Mouse (Mus musculus): ENCODE results near the gene Slc25a48. TPM values are rescaled to one million over a fixed set of nuclear protein-coding genes. Genes with fewer than 3 reads are reported as not detected.

Gene Slc25a48
- polyA plus RNA-seq, 1 experiment from 2014 or later = 0.04 TPM

DNA sequence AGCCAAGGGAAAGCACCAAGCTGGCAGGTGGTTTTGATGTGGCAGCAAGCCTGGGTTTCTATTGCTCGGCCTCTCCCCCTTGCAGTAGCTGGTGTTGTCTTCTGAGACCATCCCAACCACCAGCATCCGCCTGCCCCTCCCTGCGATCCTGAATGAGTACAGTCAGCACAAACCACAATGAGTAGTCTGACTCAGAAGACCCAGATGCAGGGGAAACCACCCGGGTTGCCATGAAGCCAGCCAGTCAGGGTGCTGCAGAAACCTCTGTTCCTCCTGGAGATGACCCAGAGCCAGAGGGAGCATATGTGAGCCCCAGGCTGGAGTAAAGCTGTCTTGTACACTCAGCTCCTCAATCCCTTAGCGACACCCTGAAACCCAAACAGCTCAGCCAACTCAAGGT lies 38.6 kb downstream of the Slc25a48 start:
- Histone ChIP-seq H3K36me3 (ENCODE audit: control insufficient read depth, insufficient read depth, low read length) (no peaks in the 10 kb centered on the region), H3K9ac (ENCODE audit: low read depth, low read length) (no peak overlapping the region), H3K4me1 (ENCODE audit: control insufficient read depth, insufficient read depth, low read length) (peaks cover 3% of the 10 kb centered on the region; the same call in 1 of the 2 replicates), H3K9me3 (replicated peaks; ENCODE audit: control insufficient read depth, low read length) (no peaks in the 10 kb centered on the region), H3K27me3 (ENCODE audit: control insufficient read depth, insufficient read depth, low read length) (0 out of 2 replicates have a peak, but pooled peaks cover 5% of the 10 kb centered on the region), H3K4me3 (ENCODE audit: low read depth, low read length) (no peak overlapping the region), H3K27ac (ENCODE audit: low read depth, low read length) (no peak overlapping the region), H3K4me2 (no peak overlapping the region)
- no peak for ATAC-seq (replicated peaks; ENCODE audit: insufficient number of reproducible peaks, low FRiP score, low TSS enrichment)
- WGBS (ENCODE audit: insufficient replicate concordance) = 63% methylated on average over 5 of the region's 5 CpGs

DNA sequence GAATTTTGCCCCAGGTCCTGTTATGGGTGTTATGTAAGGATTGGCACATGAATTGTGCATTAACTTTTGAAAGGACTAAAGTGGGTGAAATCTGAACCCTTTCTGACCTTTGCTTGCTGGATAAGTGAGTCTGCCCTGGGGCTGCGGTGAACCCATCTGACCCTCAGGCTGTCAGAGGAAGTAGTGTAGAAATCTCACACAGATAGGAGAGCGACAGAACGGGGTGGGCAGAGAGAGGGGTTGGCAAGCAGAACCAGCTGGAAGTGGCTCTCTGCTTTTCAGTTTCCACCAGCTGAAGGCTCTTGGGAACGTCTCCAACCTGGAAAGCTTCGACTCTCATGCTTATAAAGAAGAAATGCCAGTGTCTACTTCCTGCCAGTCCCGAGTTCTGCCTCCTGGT lies 39.1 kb downstream of the Slc25a48 start:
- H3K4me2 ChIP-seq = no peak overlapping the region
- 27% methylated on average over 6 of the region's 6 CpGs for WGBS (ENCODE audit: insufficient replicate concordance)
- no peak overlapping the region for H3K9ac ChIP-seq (ENCODE audit: low read depth, low read length)

DNA sequence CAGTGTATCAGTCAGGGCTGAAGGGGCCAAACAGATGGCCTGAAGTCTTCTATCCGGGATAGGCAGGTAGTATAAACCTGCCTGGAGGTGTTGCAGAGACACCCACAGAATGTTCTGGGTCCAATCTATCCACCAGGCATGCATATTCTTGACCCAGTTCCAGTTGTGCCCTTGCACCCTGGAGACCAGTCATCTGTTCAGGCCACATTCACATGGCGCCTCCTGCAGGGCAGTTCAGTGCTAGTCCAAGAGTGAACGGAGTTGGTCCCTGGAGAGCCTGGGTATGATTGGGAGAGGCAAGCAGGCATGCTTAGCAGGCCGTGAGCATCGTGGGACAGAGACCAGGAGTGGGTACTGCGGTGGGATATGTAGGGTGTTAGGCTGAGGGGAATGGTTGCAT lies 39.9 kb downstream of the Slc25a48 start:
- Histone ChIP-seq H3K4me2 (no peak overlapping the region), H3K36me3 (ENCODE audit: control insufficient read depth, insufficient read depth, low read length) (no peaks in the 10 kb centered on the region), H3K9me3 (replicated peaks; ENCODE audit: control insufficient read depth, low read length) (no peaks in the 10 kb centered on the region), H3K4me3 (ENCODE audit: low read depth, low read length) (no peak overlapping the region), H3K9ac (ENCODE audit: low read depth, low read length) (no peak overlapping the region), H3K4me1 (ENCODE audit: control insufficient read depth, insufficient read depth, low read length) (peaks cover 3% of the 10 kb centered on the region; the same call in 1 of the 2 replicates), H3K27ac (ENCODE audit: low read depth, low read length) (no peak overlapping the region), H3K27me3 (ENCODE audit: control insufficient read depth, insufficient read depth, low read length) (0 out of 2 replicates have a peak, but pooled peaks cover 5% of the 10 kb centered on the region)
- no peak for ATAC-seq (replicated peaks; ENCODE audit: insufficient number of reproducible peaks, low FRiP score, low TSS enrichment)
- 65% methylated on average over 6 of the region's 6 CpGs for WGBS (ENCODE audit: insufficient replicate concordance)

More for the DNA sequence above, 39.1 kb downstream of the Slc25a48 start:
- peaks cover 3% of the 10 kb centered on the region; the same call in 1 of the 2 replicates for H3K4me1 ChIP-seq (ENCODE audit: control insufficient read depth, insufficient read depth, low read length)
- 0 out of 2 replicates have a peak, but pooled peaks cover 5% of the 10 kb centered on the region for H3K27me3 ChIP-seq (ENCODE audit: control insufficient read depth, insufficient read depth, low read length)
- H3K36me3 ChIP-seq (ENCODE audit: control insufficient read depth, insufficient read depth, low read length) = no peaks in the 10 kb centered on the region
- no peak overlapping the region for H3K4me3 ChIP-seq (ENCODE audit: low read depth, low read length)
- H3K27ac ChIP-seq (ENCODE audit: low read depth, low read length) = no peak overlapping the region
- H3K9me3 ChIP-seq (replicated peaks; ENCODE audit: control insufficient read depth, low read length) = no peaks in the 10 kb centered on the region
- ATAC-seq (replicated peaks; ENCODE audit: insufficient number of reproducible peaks, low FRiP score, low TSS enrichment) = no peak

DNA sequence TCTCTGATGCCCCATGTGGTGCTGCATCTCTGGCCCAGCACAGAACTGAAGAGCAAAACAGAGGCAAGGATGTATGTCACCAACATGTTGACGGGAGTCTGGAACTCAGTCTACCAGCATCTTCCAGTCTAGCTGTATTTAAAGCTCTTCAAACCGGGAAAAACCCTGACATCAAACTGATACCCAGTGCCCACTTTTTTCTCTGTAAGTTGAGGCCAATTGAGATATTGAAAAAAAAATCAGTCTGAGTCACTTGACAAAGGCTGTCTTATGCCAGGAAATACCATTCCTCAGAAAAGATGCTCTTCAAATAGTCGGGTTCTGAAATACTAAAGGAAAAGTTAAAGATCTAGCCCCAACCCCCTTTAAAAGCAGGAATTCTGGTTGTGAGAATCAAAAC lies 44.0 kb downstream of the Slc25a48 start, which contains the start of gene Il9:
Gene Il9 (minus strand): TSS at position 101 of the 400 bp plus-strand sequence.
- H3K27ac ChIP-seq (ENCODE audit: low read depth, low read length) = no peak within 1 kb of the TSS
- peaks cover 3% of the 10 kb centered on the region; the same call in 1 of the 2 replicates for H3K4me1 ChIP-seq (ENCODE audit: control insufficient read depth, insufficient read depth, low read length)
- H3K9me3 ChIP-seq (replicated peaks; ENCODE audit: control insufficient read depth, low read length) = no peaks in the 10 kb centered on the region
- no peak within 1 kb of the TSS for H3K4me2 ChIP-seq
- no peaks in the 10 kb centered on the region for H3K36me3 ChIP-seq (ENCODE audit: control insufficient read depth, insufficient read depth, low read length)
- H3K4me3 ChIP-seq (ENCODE audit: low read depth, low read length) = no peak within 1 kb of the TSS
- WGBS (ENCODE audit: insufficient replicate concordance) = 73% methylated on average over 3 of the region's 3 CpGs
- H3K27me3 ChIP-seq (ENCODE audit: control insufficient read depth, insufficient read depth, low read length) = 0 out of 2 replicates have a peak, but pooled peaks cover 2% of the 10 kb centered on the region
- no peak within 1 kb of the TSS for H3K9ac ChIP-seq (ENCODE audit: low read depth, low read length)
- no peak for ATAC-seq (replicated peaks; ENCODE audit: insufficient number of reproducible peaks, low FRiP score, low TSS enrichment)

DNA sequence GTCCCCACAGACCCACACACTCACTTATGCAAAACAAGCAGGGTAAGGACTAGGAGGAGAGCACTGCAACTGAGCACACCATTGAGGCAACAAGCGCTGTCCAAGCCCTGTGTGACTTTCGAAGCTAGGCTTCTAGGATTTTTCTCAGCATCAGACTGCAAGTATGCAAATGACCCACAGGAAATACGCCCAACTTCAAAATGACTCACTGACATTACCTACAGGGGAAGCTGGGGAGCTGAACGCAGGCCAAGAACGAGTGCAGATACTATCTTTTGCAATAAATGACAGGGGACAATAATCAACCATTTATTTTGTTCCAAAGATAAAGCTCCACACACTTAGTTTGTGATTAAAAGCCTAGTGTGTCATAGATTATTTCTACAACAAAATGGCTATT lies 49.9 kb downstream of the Slc25a48 start:
- WGBS (ENCODE audit: insufficient replicate concordance) = 60% methylated on average over 5 of the region's 5 CpGs
- H3K9me3 ChIP-seq (replicated peaks; ENCODE audit: control insufficient read depth, low read length) = no peaks in the 10 kb centered on the region
- H3K4me3 ChIP-seq (ENCODE audit: low read depth, low read length) = no peak overlapping the region
- H3K27me3 ChIP-seq (ENCODE audit: control insufficient read depth, insufficient read depth, low read length) = no peaks in the 10 kb centered on the region
- no peak overlapping the region for H3K9ac ChIP-seq (ENCODE audit: low read depth, low read length)
- no peaks in the 10 kb centered on the region for H3K36me3 ChIP-seq (ENCODE audit: control insufficient read depth, insufficient read depth, low read length)
- H3K27ac ChIP-seq (ENCODE audit: low read depth, low read length) = no peak overlapping the region
- ATAC-seq (replicated peaks; ENCODE audit: insufficient number of reproducible peaks, low FRiP score, low TSS enrichment) = no peak
- H3K4me1 ChIP-seq (ENCODE audit: control insufficient read depth, insufficient read depth, low read length) = no peaks in the 10 kb centered on the region
- H3K4me2 ChIP-seq = no peak overlapping the region

DNA sequence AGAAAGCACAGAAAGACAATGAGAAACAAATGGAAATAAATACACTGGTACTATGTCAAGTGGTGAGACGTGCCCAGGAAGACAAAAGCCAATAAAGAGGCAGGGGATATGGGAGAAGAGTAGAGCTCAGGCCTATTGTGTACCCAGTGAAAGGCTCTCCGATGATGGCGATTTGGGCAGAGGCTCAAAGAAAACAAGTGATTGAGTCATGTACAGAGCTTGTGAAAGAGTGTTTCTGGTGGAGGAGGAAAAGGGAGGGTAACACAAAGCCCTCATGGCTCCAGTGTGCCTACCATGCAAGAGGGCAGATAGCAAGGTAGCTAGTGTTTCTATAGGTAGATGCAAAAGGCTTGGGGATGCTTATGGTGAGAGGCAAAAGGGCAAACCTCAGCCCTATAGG lies 56.3 kb downstream of the Slc25a48 start:
- no peaks in the 10 kb centered on the region for H3K27me3 ChIP-seq (ENCODE audit: control insufficient read depth, insufficient read depth, low read length)
- H3K4me3 ChIP-seq (ENCODE audit: low read depth, low read length) = no peak overlapping the region
- no peak overlapping the region for H3K27ac ChIP-seq (ENCODE audit: low read depth, low read length)
- WGBS (ENCODE audit: insufficient replicate concordance) = 75% methylated on average over 3 of the region's 3 CpGs
- H3K9me3 ChIP-seq (replicated peaks; ENCODE audit: control insufficient read depth, low read length) = no peaks in the 10 kb centered on the region
- no peak overlapping the region for H3K9ac ChIP-seq (ENCODE audit: low read depth, low read length)
- no peak overlapping the region for H3K4me2 ChIP-seq
- no peak for ATAC-seq (replicated peaks; ENCODE audit: insufficient number of reproducible peaks, low FRiP score, low TSS enrichment)
- no peaks in the 10 kb centered on the region for H3K36me3 ChIP-seq (ENCODE audit: control insufficient read depth, insufficient read depth, low read length)
- no peaks in the 10 kb centered on the region for H3K4me1 ChIP-seq (ENCODE audit: control insufficient read depth, insufficient read depth, low read length)

DNA sequence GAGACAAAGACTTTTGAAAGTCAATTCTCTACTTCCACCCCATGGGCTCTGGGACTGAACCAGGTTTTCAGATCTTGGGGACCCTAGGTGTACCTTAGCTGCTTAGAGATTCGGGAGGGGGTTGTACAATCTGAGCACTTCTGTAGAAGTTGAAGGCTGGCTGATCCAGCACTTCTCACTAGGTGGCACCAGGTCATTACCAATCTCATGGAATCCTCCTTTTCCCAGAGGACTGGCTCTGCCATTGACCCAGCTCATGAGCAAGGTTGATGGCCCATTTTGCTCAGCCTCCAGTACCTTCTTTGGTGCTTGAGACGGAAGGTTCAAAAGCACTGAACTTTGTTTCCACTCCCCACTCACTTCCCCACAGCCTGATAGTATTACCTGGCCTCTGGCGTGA lies 62.0 kb downstream of the Slc25a48 start:
- Histone ChIP-seq H3K4me2 (no peak overlapping the region), H3K4me1 (ENCODE audit: control insufficient read depth, insufficient read depth, low read length) (no peaks in the 10 kb centered on the region), H3K4me3 (ENCODE audit: low read depth, low read length) (no peak overlapping the region), H3K9ac (ENCODE audit: low read depth, low read length) (no peak overlapping the region), H3K9me3 (replicated peaks; ENCODE audit: control insufficient read depth, low read length) (no peaks in the 10 kb centered on the region), H3K27me3 (ENCODE audit: control insufficient read depth, insufficient read depth, low read length) (no peaks in the 10 kb centered on the region), H3K27ac (ENCODE audit: low read depth, low read length) (no peak overlapping the region), H3K36me3 (ENCODE audit: control insufficient read depth, insufficient read depth, low read length) (no peaks in the 10 kb centered on the region)
- no peak for ATAC-seq (replicated peaks; ENCODE audit: insufficient number of reproducible peaks, low FRiP score, low TSS enrichment)
- WGBS (ENCODE audit: insufficient replicate concordance) = 60% methylated on average over 3 of the region's 3 CpGs

DNA sequence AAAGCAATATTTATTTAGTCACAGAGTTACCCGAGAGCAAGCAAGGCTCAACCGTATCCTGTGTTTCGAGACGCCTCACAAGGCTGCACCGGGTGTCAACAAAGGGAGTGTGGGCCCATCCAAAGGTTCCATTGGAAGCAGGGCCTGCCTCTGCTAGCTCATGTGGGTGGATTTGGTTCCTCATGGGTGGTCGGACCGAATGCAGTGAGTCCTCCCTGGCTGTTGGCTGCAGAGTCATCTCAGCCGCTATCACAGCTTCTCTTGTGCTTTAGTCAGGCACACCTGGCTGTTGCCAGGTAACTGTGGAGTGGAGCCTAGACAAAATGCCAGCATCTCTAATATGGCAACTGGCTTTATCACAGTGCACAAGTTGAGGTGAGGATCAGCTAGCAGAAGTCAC lies 62.5 kb downstream of the Slc25a48 start:
- H3K27me3 ChIP-seq (ENCODE audit: control insufficient read depth, insufficient read depth, low read length) = no peaks in the 10 kb centered on the region
- H3K27ac ChIP-seq (ENCODE audit: low read depth, low read length) = no peak overlapping the region
- H3K9me3 ChIP-seq (replicated peaks; ENCODE audit: control insufficient read depth, low read length) = no peaks in the 10 kb centered on the region
- H3K9ac ChIP-seq (ENCODE audit: low read depth, low read length) = no peak overlapping the region
- H3K4me3 ChIP-seq (ENCODE audit: low read depth, low read length) = no peak overlapping the region
- no peak overlapping the region for H3K4me2 ChIP-seq
- no peaks in the 10 kb centered on the region for H3K36me3 ChIP-seq (ENCODE audit: control insufficient read depth, insufficient read depth, low read length)
- WGBS (ENCODE audit: insufficient replicate concordance) = 88% methylated on average over 8 of the region's 8 CpGs
- ATAC-seq (replicated peaks; ENCODE audit: insufficient number of reproducible peaks, low FRiP score, low TSS enrichment) = no peak
- H3K4me1 ChIP-seq (ENCODE audit: control insufficient read depth, insufficient read depth, low read length) = no peaks in the 10 kb centered on the region

DNA sequence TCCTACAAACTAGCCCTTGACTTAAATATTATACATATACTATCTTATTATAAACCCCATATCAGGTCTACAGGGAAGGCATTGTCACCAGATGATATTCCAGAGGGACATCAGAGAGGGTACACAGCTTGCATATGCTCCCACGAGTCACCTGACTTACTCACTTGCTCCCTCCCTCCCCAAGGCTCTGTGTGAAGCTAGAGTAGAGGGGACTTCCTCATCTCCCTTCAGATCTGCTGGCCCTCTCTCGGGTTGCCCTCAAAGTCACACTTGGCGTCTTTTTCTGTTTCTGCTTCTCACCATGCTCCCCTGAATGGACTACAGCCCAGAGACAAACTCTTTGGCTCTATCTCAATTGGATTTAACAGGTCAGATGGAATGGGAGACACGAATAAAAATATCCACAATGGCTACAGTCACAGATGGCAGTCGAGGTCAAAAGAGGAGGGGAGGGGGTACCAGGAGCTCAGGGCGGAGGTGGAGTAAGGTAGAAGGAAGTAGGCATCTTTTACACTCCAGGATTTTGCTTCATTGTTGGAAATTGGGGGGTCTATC lies 63.8 kb downstream of the Slc25a48 start:
- no peak overlapping the region for H3K4me2 ChIP-seq
- H3K4me3 ChIP-seq (ENCODE audit: low read depth, low read length) = no peak overlapping the region
- H3K4me1 ChIP-seq (ENCODE audit: control insufficient read depth, insufficient read depth, low read length) = no peaks in the 10 kb centered on the region
- H3K36me3 ChIP-seq (ENCODE audit: control insufficient read depth, insufficient read depth, low read length) = no peaks in the 10 kb centered on the region
- no peak for ATAC-seq (replicated peaks; ENCODE audit: insufficient number of reproducible peaks, low FRiP score, low TSS enrichment)
- no peak overlapping the region for H3K27ac ChIP-seq (ENCODE audit: low read depth, low read length)
- H3K9ac ChIP-seq (ENCODE audit: low read depth, low read length) = no peak overlapping the region
- no peaks in the 10 kb centered on the region for H3K9me3 ChIP-seq (replicated peaks; ENCODE audit: control insufficient read depth, low read length)
- WGBS (ENCODE audit: insufficient replicate concordance) = 54% methylated on average over 6 of the region's 6 CpGs
- no peaks in the 10 kb centered on the region for H3K27me3 ChIP-seq (ENCODE audit: control insufficient read depth, insufficient read depth, low read length)

All from heart, embryonic 11.5 days (tissue).